Mouse (Mus musculus): ENCODE measurements around the gene Ndufs2.

Ndufs2 gene

GRCm38 (mm10) chr1:171250680-171251593 lies at the start of gene Ndufs2:
Gene Ndufs2 (minus strand): TSS chr1:171251388.
- DNase-seq (ENCODE audit: low spot score in 2 of 2) = no peak

- no peak for DNase-seq (ENCODE audit: low spot score in 2 of 2)
These were observed 47.0 kb upstream of the Ndufs2 start for GRCm38 (mm10) chr1:171298226-171298625.

GRCm38 (mm10) chr1:171295063-171295402 lies 43.8 kb upstream of the Ndufs2 start:
- DNase-seq (ENCODE audit: low spot score in 2 of 2) = no peak

- peak; percentile 58 to 75 for DNase-seq (ENCODE audit: low spot score in 2 of 2)
These were observed 43.3 kb upstream of the Ndufs2 start, which contains the start of gene Ufc1 for GRCm38 (mm10) chr1:171294298-171295062. Gene Ufc1 (minus strand): TSS chr1:171295024.

GRCm38 (mm10) chr1:171293906-171294297 lies 42.7 kb upstream of the Ndufs2 start:
- no peak for DNase-seq (ENCODE audit: low spot score in 2 of 2)

GRCm38 (mm10) chr1:171293351-171293750 lies 42.2 kb upstream of the Ndufs2 start:
- DNase-seq (ENCODE audit: low spot score in 2 of 2) = no peak

- DNase-seq (ENCODE audit: low spot score in 2 of 2) = no peak
These were observed 37.1 kb upstream of the Ndufs2 start for GRCm38 (mm10) chr1:171288328-171288727.

- DNase-seq (ENCODE audit: low spot score in 2 of 2) = peak; percentile 89 to 93
These were observed 36.2 kb upstream of the Ndufs2 start, which contains the start of gene Usp21 for GRCm38 (mm10) chr1:171287136-171288081. Gene Usp21 (minus strand): TSS chr1:171287991.

GRCm38 (mm10) chr1:171286517-171286916 lies 35.3 kb upstream of the Ndufs2 start:
- DNase-seq (ENCODE audit: low spot score in 2 of 2) = no peak

GRCm38 (mm10) chr1:171285096-171285892 lies 34.1 kb upstream of the Ndufs2 start:
- DNase-seq (ENCODE audit: low spot score in 2 of 2) = no peak

GRCm38 (mm10) chr1:171284491-171284890 lies 33.3 kb upstream of the Ndufs2 start:
- DNase-seq (ENCODE audit: low spot score in 2 of 2) = no peak

- DNase-seq (ENCODE audit: low spot score in 2 of 2) = no peak
These were observed 32.3 kb upstream of the Ndufs2 start for GRCm38 (mm10) chr1:171283188-171284160.

- DNase-seq (ENCODE audit: low spot score in 2 of 2) = no peak
These were observed 31.1 kb upstream of the Ndufs2 start for GRCm38 (mm10) chr1:171282086-171282805.

GRCm38 (mm10) chr1:171281528-171281923 lies 30.3 kb upstream of the Ndufs2 start:
- peak; percentile 78 to 84 for DNase-seq (ENCODE audit: low spot score in 2 of 2)

- peak; percentile 77 to 83 for DNase-seq (ENCODE audit: low spot score in 2 of 2)
These were observed 29.8 kb upstream of the Ndufs2 start, which contains the start of gene Ppox for GRCm38 (mm10) chr1:171280916-171281527. Gene Ppox (minus strand): TSS chr1:171281186.

GRCm38 (mm10) chr1:171280250-171280915 lies 29.2 kb upstream of the Ndufs2 start:
- DNase-seq (ENCODE audit: low spot score in 2 of 2) = no peak

GRCm38 (mm10) chr1:171279721-171280120 lies 28.5 kb upstream of the Ndufs2 start:
- DNase-seq (ENCODE audit: low spot score in 2 of 2) = no peak

Measured in spleen, postnatal 14 days (tissue).